Mouse (Mus musculus) cerebellum, adult 9-10 months (tissue): ENCODE data around the gene Nfkbib.

Experiments
- DNase-seq: peaks from one replicate; pipeline ENCODE4 v3.0.0; 2022

Gene Nfkbib

GRCm38 (mm10) chr7:28766173-28766879 lies 986 bp downstream of the Nfkbib start, which contains the start of gene Sirt2:
Gene Sirt2 (plus strand): TSS chr7:28766735.
- peak; percentile 100 for DNase-seq

- no peak for DNase-seq
Measured at GRCm38 (mm10) chr7:28765211-28765610, 2.1 kb downstream of the Nfkbib start.

GRCm38 (mm10) chr7:28761907-28762306 lies 5.4 kb downstream of the Nfkbib start:
- DNase-seq, result no peak

DNA sequence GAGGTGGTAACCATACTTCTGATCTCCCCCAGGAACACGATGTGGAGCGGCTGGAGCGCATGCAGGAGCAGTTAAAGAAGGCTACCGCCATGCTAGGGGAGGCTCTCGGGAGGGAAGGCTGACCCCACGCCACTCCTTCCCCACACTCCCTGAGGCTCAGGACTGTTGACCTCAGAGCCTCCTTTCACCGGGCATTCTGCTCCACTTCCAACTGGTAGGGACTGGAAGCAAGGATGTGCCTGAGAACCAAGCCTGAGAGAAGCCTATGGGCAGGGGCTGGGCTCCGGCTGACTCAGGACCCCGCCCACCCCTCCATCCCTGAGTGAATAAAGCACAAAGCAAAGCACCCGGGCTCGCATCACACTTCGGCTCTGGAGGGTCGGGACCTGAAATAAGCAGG lies 8.7 kb downstream of the Nfkbib start:
- no peak for DNase-seq

- DNase-seq, result no peak
Measured at GRCm38 (mm10) chr7:28756079-28756478, 11.2 kb downstream of the Nfkbib start, which contains the start of gene Ccer2. Gene Ccer2 (plus strand): TSS chr7:28756174.

DNA sequence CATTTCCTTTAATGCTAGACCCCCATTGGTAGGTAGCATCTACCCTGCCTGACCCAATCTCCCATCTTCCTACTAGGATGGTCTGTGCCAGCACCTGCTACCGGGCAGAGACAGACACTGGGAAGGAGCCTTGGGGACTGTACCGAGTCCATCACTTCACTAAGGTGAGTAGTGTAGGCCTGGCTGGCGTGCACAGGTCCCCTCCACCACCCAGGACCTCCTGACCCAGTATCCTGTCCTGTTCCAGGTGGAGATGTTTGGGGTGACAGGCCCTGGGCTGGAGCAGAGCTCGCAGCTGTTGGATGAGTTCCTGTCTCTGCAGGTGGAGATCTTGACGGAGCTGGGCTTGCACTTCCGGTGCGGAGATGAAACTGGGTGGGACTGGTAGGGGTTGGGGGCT lies 17.4 kb downstream of the Nfkbib start:
- DNase-seq, result no peak

DNA sequence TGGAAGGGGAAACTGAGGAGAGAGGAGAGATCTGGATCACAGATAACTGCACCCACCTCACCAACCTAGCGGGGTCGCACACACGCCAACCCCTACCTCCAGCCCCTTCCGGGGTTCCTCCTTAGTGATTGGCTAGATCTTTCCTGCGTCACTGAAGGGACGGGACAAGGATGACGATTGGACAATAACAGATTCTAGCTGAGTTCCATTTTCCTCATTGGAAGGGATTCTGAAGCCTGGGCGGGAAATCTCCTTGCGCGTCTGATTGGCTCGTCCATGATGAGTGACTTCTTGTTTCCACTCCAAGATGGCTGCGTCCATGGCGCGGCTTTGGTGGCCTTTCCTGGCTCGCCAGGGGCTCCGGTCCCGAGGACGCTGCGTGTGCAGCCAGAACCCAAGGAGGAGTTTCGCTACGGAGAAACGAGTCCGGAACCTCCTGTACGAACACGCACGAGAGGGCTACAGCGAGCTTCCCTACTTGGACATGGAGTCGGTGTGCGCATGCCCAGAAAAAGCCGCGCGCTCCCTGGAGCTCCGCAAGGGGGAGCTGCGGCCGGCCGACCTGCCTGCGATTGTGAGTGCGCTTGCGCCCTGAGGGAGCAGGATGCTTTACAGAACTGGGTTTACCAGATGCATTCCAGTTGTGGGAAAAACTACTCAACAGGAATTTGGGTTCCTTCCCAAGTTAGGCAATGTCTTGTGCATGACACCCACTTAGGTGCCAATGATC lies 25.4 kb downstream of the Nfkbib start, which contains the start of the genes Mrps12 and Sars2:
Gene Mrps12 (minus strand): TSS at position 112 of the 730 bp plus-strand sequence.
Gene Sars2 (plus strand): TSS at position 284 of the 730 bp plus-strand sequence.
- peak; percentile 99 for DNase-seq

- no peak for DNase-seq
Measured at GRCm38 (mm10) chr7:28741368-28741708, 26.0 kb downstream of the Nfkbib start.

GRCm38 (mm10) chr7:28740949-28741348 lies 26.4 kb downstream of the Nfkbib start:
- DNase-seq, result no peak

DNA sequence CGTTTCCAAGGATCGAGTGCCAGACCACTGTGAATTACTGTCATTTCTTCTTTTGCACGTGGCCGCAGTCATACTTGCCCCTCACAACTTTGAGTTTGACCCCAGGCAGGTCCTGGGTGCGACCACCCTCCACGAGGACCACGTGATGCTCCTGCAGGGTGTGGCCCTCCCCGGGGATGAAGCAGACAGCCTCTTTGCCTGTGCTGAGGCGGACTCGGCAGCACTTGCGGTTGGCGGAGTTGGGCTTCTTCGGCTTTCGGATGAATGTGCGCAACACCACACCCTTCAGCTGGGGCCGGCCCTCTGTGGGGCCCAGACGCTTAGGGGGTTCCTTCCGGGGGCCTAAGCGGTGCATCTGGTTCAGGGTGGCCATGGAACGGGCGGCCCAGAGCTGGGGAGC lies 27.5 kb downstream of the Nfkbib start:
- DNase-seq, result no peak

DNA sequence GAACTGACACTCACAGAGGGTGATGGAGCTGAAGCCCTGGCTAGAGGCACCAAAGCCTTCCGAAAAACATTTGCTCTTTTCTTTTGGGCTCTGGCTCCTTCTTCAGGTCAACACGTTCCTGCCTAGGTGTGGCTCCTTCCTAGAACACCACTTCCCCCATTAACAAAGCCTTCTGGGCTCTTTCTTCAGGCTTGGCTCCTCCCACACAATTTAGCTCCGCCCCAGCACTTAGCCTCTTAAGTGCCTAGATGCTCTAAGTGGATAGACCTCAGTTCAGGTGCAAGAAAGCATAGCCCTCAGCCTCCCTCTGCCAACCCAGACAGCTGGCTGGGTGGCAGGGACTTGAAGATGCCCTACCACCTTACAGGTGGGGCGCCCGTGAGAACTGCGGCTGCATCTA lies 31.6 kb downstream of the Nfkbib start:
- DNase-seq, result no peak

GRCm38 (mm10) chr7:28733211-28733610 lies 34.1 kb downstream of the Nfkbib start:
- no peak for DNase-seq

DNA sequence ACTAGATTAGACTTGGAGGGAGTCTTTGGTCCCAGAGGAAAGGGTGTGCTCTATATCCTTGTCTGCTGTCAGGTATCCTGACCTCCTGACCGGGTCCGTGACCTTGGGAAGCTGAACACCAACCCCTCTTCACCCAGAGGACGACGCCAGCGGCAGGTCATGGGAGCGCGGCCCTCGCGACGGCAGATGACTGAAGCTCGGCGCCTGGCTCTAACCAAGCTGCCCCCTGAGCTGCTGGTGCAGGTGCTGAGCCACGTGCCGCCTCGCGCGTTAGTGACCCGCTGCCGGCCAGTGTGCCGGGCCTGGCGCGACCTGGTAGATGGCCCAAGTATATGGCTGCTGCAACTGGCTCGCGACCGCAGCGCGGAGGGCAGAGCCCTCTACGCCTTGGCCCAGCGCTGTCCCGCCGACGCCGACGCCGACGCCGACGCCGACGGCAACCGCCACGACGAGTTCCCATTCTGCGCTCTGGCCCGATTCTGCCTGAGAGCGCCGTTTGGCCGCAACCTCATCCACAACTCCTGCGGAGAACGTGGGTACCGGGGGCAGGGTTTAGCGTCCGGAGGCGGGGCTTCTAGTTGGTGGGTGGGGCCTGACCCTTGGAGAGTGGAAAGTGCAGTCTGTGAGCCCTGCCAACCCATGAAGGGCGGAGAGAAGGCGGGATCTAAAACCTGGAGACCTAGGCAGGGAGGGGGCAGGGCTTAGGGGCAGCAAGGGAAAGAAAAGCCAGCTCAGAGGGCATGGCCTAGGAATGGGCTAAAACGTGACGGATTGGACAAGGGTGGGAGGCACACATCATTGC lies 34.8 kb downstream of the Nfkbib start:
- peak; percentile 76 for DNase-seq

- peak; percentile 24 for DNase-seq
Measured at GRCm38 (mm10) chr7:28727649-28728340, 39.5 kb downstream of the Nfkbib start.

GRCm38 (mm10) chr7:28726600-28726999 lies 40.7 kb downstream of the Nfkbib start:
- peak; percentile 82 for DNase-seq

DNA sequence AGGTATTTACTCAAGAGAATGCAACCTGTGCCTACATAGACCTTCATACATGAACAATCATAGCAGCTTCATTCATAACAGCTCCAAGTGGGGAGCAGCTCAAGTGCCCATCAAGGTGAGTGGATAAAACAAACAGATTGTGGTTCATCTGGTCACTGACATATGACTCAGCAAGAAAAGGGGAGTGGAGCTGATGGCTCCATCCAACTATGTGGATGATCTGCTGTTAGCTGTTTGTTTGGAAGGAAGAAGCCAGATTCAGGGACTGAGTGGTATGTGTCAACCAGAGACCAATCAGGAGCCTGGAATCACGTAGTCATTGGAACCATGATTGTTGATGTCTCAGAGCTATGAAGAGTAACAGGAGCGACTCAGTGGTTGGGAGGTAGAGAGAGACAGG lies 42.7 kb downstream of the Nfkbib start:
- no peak for DNase-seq

GRCm38 (mm10) chr7:28722079-28722478 lies 45.2 kb downstream of the Nfkbib start:
- no peak for DNase-seq

- no peak for DNase-seq
Measured at GRCm38 (mm10) chr7:28720753-28721537, 46.4 kb downstream of the Nfkbib start.

DNA sequence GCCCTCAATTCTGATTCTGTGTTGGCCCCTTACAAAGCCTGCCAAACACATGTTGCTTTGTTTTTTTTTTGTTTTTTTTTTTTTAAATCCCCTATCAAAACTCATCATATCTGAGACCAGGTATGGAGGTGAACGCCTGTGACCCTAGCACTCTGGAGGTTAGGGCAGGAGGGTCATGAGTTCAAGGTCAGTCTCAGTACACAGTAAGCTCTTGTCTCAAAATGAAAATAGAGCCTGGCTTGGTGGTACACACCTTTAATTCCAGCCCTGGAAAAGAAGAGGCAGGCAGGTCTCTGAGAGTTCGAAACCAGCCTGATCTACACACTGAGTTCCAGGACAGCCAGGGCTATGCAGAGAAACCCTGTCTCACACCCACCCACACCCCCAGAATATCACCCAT lies 47.7 kb downstream of the Nfkbib start:
- DNase-seq, result no peak

- DNase-seq, result no peak
Measured at GRCm38 (mm10) chr7:28719159-28719558, 48.2 kb downstream of the Nfkbib start.

GRCm38 (mm10) chr7:28717726-28718125 lies 49.6 kb downstream of the Nfkbib start:
- no peak for DNase-seq
